Mouse (Mus musculus) lung, postnatal 0 days (tissue): ENCODE data around the gene Olig3. TPM values are rescaled to one million over a fixed set of nuclear protein-coding genes. Genes with fewer than 3 reads are reported as not detected.

Source experiments
- ATAC-seq: fragments of 200-750 bp; cut with Nextera tagmentation; 2 replicates; pipeline ENCODE4 v1.8.0; 2017; ENCODE audit warnings: moderate library complexity
- DNase-seq: peaks from one replicate; pipeline ENCODE4 v3.0.0-alpha.2; 2016; ENCODE audit warnings: low spot score
- H3K27ac ChIP-seq: fragments of 300-500 bp; sonication (generic); 2 replicates; pipeline ENCODE4 v1.5.1; 2014; ENCODE audit warnings: antibody characterized with exemption, mild to moderate bottlenecking, low read length, mixed read lengths
- H3K27me3 ChIP-seq: fragments of 300-500 bp; sonication (generic); replicated peaks from 2 replicates; pipeline ENCODE4 v1.6.1; 2014; ENCODE audit warnings: low read length, mixed read lengths; ENCODE audit not compliant: insufficient read depth
- H3K36me3 ChIP-seq: fragments of 300-500 bp; sonication (generic); 2 replicates; pipeline ENCODE4 v1.6.1; 2014; ENCODE audit warnings: low read length, mixed read lengths; ENCODE audit not compliant: insufficient read depth
- H3K4me1 ChIP-seq: fragments of 300-500 bp; sonication (generic); 2 replicates; pipeline ENCODE4 v1.6.1; 2014; ENCODE audit warnings: antibody characterized with exemption, low read depth, low read length, mixed read lengths; ENCODE audit not compliant: insufficient read depth
- H3K4me2 ChIP-seq: fragments of 300-500 bp; sonication (generic); replicated peaks from 2 replicates; pipeline ENCODE4 v1.6.1; 2014; ENCODE audit warnings: low read depth, mild to moderate bottlenecking, low read length, moderate library complexity, mixed read lengths
- H3K4me3 ChIP-seq: fragments of 300-500 bp; sonication (generic); 2 replicates; pipeline ENCODE4 v1.5.1; 2014; ENCODE audit warnings: low read depth, low read length
- H3K9ac ChIP-seq: fragments of 300-500 bp; sonication (generic); replicated peaks from 2 replicates; pipeline ENCODE4 v1.6.1; 2014; ENCODE audit warnings: low read depth, mild to moderate bottlenecking
- H3K9me3 ChIP-seq: fragments of 300-500 bp; sonication (generic); 2 replicates; pipeline ENCODE4 v1.6.1; 2016; ENCODE audit warnings: low read length, mixed read lengths
- CTCF ChIP-seq: IDR thresholded peaks from 2 replicates; pipeline ENCODE4 v1.5.1; 2016; ENCODE audit warnings: antibody characterized with exemption, mild to moderate bottlenecking
- EP300 ChIP-seq: IDR thresholded peaks from 2 replicates; pipeline ENCODE4 v1.6.1; 2016; ENCODE audit warnings: antibody characterized with exemption, mild to moderate bottlenecking, control low read depth
- WGBS: fragments of 180-500 bp; shearing (Covaris S2); extraction: QIAGEN DNeasy Blood & Tissue Kit; methylation state at CpG from one replicate; pipeline ENCODE4 v1.1.7; 2014; 5-methylcytosine and 5-hydroxymethylcytosine counted together
- polyA plus RNA-seq: library from polyadenylated mRNA; unstranded; fragments of >200 nt; fragmentation: Nextera tagmentation; extraction: Ambion mirVana; gene quantifications from 2 replicates; pipeline ENCODE4 v1.2.1, GENCODE M21; 2015

Gene Olig3
- polyA plus RNA-seq, 1 experiment from 2014 or later: not detected

DNA sequence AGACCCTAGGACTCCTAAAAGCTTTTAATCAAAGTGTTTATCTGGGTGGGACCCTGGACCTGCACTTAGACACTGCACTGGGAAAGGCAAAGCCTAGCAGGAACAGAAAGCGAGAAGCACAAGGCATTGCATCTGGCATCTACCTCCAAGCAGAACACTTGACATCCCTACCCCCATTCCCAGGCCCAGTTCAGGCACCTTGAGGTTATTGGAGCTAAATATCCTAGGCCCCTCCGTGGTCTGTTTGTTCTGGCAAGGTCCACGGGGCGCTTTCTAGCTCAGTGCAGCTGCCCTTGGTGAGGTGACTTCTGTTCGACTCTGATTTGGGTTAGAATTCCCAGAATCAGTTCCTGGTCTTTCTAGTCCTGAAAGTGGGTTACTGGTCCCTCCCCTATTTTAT, 2.7 kb upstream of the Olig3 start:
- Histone ChIP-seq H3K36me3 (no peaks in the 10 kb centered on the region), H3K4me3 (no peak overlapping the region), H3K4me2 (no peak overlapping the region), H3K27me3 (peaks cover 68% of the 10 kb centered on the region), H3K9me3 (no peaks in the 10 kb centered on the region), H3K9ac (no peak overlapping the region), H3K4me1 (no peaks in the 10 kb centered on the region), H3K27ac (no peak overlapping the region)
- ATAC-seq: no peak
- DNase-seq: no peak
- TF ChIP-seq EP300 (no peak), CTCF (no peak)
- 6% methylated on average over 5 of the region's 5 CpGs for WGBS

DNA sequence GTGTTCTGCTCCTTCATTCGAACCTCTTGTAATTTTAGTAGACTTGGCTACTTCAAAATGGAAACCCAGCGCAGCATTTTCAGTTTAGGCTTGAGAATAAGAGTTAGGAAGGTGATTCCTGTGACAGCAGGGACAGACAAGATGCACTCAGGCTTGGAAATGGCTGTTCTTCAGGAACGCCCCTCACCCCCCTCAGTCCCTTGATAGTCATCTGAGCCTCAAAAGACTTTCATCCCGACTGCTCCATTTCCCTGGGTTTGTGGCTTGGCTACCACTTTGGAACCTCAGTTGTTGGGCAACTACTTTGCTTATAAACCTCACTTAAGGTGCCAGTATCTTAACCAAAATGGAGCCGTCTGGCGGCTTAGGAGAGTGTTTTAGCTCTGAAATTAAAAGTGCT, 2.2 kb upstream of the Olig3 start:
- no peak for TF ChIP-seq EP300
- no peak for TF ChIP-seq CTCF
- WGBS: 6% methylated on average over 6 of the region's 6 CpGs
- H3K9ac ChIP-seq: no peak overlapping the region
- no peak for ATAC-seq
- no peak overlapping the region for H3K4me2 ChIP-seq
- H3K27me3 ChIP-seq: peaks cover 72% of the 10 kb centered on the region
- no peak overlapping the region for H3K4me3 ChIP-seq
- H3K9me3 ChIP-seq: no peaks in the 10 kb centered on the region
- no peaks in the 10 kb centered on the region for H3K4me1 ChIP-seq
- H3K27ac ChIP-seq: no peak overlapping the region
- H3K36me3 ChIP-seq: no peaks in the 10 kb centered on the region
- DNase-seq: no peak

GRCm38 (mm10) chr10:19355076-19355475, 1.3 kb upstream of the Olig3 start:
- Histone ChIP-seq H3K36me3 (no peaks in the 10 kb centered on the region), H3K9ac (no peak overlapping the region), H3K9me3 (no peaks in the 10 kb centered on the region), H3K4me1 (no peaks in the 10 kb centered on the region), H3K4me2 (no peak overlapping the region), H3K27ac (no peak overlapping the region), H3K27me3 (peaks cover 77% of the 10 kb centered on the region), H3K4me3 (no peak overlapping the region)
- ATAC-seq (no peak), DNase-seq (no peak)
- WGBS: 6% methylated on average over 8 of the region's 8 CpGs
- TF ChIP-seq EP300 (no peak), CTCF (no peak)

DNA sequence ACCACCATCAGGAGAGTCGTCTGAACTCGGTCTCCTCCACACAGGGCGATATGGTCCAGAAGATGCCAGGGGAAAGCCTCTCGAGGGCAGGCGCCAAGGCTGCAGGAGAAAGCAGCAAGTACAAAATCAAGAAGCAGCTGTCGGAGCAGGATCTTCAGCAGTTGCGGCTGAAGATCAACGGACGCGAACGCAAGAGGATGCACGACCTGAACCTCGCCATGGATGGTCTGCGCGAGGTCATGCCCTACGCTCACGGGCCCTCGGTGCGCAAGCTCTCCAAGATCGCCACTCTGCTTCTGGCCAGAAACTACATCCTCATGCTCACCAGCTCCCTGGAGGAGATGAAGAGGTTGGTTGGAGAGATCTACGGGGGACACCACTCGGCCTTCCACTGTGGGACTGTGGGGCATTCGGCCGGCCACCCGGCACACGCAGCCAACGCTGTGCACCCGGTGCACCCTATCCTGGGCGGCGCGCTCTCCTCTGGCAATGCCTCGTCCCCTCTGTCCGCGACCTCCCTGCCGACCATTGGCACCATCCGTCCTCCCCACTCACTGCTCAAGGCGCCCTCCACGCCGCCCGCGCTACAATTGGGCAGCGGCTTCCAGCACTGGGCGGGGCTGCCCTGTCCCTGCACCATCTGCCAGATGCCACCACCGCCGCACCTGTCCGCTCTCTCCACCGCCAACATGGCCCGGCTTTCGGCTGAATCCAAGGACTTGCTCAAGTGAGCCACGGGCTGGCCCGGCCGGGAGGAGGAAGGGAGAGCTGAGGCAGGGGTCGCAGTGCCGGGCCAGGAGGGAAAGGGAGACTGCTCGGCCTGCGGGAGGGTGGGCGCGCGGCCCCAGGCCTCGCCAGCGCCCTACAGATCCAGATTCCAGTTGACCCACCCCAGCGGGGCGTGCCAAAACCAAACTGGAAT, 648 bp downstream of the Olig3 start:
- no peak overlapping the region for H3K27ac ChIP-seq
- H3K9ac ChIP-seq: no peak overlapping the region
- H3K27me3 ChIP-seq: peaks cover 87% of the 10 kb centered on the region
- DNase-seq (no peak), ATAC-seq (no peak)
- 3% methylated on average over 59 of the region's 63 CpGs for WGBS
- H3K36me3 ChIP-seq: no peaks in the 10 kb centered on the region
- TF ChIP-seq EP300 (no peak), CTCF (no peak)
- no peak overlapping the region for H3K4me3 ChIP-seq
- H3K9me3 ChIP-seq: no peaks in the 10 kb centered on the region
- no peaks in the 10 kb centered on the region for H3K4me1 ChIP-seq
- no peak overlapping the region for H3K4me2 ChIP-seq

DNA sequence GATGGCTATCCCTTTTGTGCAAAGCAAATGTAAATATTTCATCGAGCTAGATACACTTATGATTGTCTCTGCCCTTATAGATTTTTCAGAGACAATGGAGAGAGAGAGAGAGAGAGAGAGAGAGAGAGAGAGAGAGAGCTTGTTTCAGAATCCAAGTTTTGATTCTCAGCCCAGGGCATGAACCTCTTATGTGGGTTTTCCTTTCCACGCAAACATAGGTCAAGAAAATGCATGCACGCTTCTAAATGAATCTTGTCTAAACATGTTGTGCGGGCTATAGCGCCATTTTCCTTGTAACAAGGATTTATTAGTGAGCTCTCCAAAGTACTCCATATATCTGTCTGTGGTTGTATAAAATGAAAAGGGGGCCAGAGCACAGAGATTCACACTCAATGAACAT, 1.5 kb downstream of the Olig3 start:
- Histone ChIP-seq H3K9me3 (no peaks in the 10 kb centered on the region), H3K4me3 (no peak overlapping the region), H3K9ac (no peak overlapping the region), H3K27ac (no peak overlapping the region), H3K36me3 (no peaks in the 10 kb centered on the region), H3K4me2 (no peak overlapping the region), H3K27me3 (peaks cover 85% of the 10 kb centered on the region), H3K4me1 (no peaks in the 10 kb centered on the region)
- TF ChIP-seq EP300 (no peak), CTCF (no peak)
- 25% methylated on average over 5 of the region's 5 CpGs for WGBS
- DNase-seq (no peak), ATAC-seq (no peak)

- ATAC-seq (no peak), DNase-seq (no peak)
- no peak overlapping the region for H3K4me2 ChIP-seq
- no peaks in the 10 kb centered on the region for H3K9me3 ChIP-seq
- no peak for TF ChIP-seq EP300
- TF ChIP-seq CTCF: no peak
- H3K4me3 ChIP-seq: no peak overlapping the region
- H3K27me3 ChIP-seq: peaks cover 59% of the 10 kb centered on the region
- H3K9ac ChIP-seq: no peak overlapping the region
- H3K27ac ChIP-seq: no peak overlapping the region
- H3K4me1 ChIP-seq: no peaks in the 10 kb centered on the region
- no peaks in the 10 kb centered on the region for H3K36me3 ChIP-seq
- WGBS: 15% methylated on average over 3 of the region's 3 CpGs
Observed at GRCm38 (mm10) chr10:19360446-19361300, 4.3 kb downstream of the Olig3 start.
